Comparison of ENCODE assay signal across 1 mouse cellular context in the genomic region with DNA sequence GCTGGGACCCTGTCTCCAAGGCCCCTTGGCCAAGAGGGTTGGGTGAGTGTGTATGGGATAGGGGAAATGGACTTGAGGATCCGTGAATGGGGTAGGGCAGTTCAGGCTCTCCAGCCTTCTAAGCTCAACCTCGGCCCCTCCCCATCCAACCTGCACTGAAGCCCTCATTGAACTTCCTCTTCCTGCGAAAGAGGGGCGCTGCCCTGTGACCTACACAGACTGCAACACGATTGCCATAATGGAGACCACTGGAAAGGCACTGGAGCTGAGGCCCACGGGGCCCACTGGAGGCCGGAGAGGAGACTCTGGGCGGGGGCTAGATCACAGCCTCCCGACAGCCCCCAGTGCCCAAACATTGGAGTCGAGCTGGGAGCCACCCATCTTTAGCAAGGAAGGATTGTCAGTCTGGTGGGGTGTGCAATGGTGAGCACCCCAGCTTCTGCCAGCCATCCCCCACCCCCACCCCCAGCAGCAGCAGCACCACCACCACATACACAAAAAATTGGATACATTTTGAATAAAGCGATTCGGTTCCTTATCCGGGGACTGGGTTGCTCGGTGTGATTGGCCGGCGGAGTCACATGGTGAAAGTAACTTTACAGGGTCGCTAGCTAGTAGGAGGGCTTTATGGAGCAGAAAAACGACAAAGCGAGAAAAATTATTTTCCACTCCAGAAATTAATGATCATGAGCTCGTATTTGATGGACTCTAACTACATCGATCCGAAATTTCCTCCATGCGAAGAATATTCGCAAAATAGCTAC.
TF ChIP-seq lines count a peak whose summit lies in the region.

No protein-coding gene starts in this region.

TF ChIP-seq in CH12.LX, 34 proteins besides CTCF, POLR2A, EP300 and RAD21 (continued from another document):
- TF ChIP-seq MXI1 (IDR thresholded peaks at IDR 0.05; ENCODE audit: low read depth, low read length), result no peak; the same call in 1 of the 2 replicates
- peak; percentile 63 for TF ChIP-seq ELF1 (IDR thresholded peaks at IDR 0.05; ENCODE audit: low read depth, low read length)
- TF ChIP-seq ETS1 (conservative IDR thresholded peaks at IDR 0.05; ENCODE audit: low read depth, low read length), result no peak
- TF ChIP-seq USF1 (IDR thresholded peaks at IDR 0.05; ENCODE audit: low read depth, low read length), result peak; percentile 90
- TF ChIP-seq E2F4 (IDR thresholded peaks at IDR 0.05; ENCODE audit: insufficient replicate concordance, low read depth, low read length), result no peak
- peak; percentile 82 for TF ChIP-seq TBP (conservative IDR thresholded peaks at IDR 0.05; ENCODE audit: low read depth, low read length)
